Mouse (Mus musculus) central nervous system, embryonic 11.5 days (tissue): ENCODE data around the gene 2410141K09Rik. TPM values are rescaled to one million over a fixed set of nuclear protein-coding genes. Genes with fewer than 3 reads are reported as not detected.

Experiments used
- polyA plus RNA-seq: library from polyadenylated mRNA; depleted of rRNA; stranded (reverse); fragments of >200 nt; gene quantifications from 2 replicates; pipeline ENCODE4 v1.2.3, GENCODE M21; 2012; rRNA removed

2410141K09Rik gene
- not detected in 2 replicates for polyA plus RNA-seq

GRCm38 (mm10) chr13:66441018-66441417, at the start of gene 2410141K09Rik:
Gene 2410141K09Rik, minus strand, starts transcription at chr13:66441118.

Other genes starting within 250 kb of the 2410141K09Rik start
- not detected in 2 replicates for gene Gm10772, start 213.5 kb downstream of the 2410141K09Rik start, polyA plus RNA-seq